Mouse (Mus musculus): ENCODE measurements at regions not wholly inside any gene's neighbourhood (a gene's known extent, or its start where the extent isn't known, plus 50 kb on each side); places are given as distances from the start of the nearest gene placed in this dataset.

- ATAC-seq (ENCODE audit: poor library complexity, severe bottlenecking), result no peak
Observed at GRCm38 (mm10) chr2:9780159-9780558, 100.9 kb upstream of the 4930412O13Rik start.

GRCm38 (mm10) chr2:9782698-9783097, 98.4 kb upstream of the 4930412O13Rik start:
- no peak for ATAC-seq (ENCODE audit: poor library complexity, severe bottlenecking)

DNA sequence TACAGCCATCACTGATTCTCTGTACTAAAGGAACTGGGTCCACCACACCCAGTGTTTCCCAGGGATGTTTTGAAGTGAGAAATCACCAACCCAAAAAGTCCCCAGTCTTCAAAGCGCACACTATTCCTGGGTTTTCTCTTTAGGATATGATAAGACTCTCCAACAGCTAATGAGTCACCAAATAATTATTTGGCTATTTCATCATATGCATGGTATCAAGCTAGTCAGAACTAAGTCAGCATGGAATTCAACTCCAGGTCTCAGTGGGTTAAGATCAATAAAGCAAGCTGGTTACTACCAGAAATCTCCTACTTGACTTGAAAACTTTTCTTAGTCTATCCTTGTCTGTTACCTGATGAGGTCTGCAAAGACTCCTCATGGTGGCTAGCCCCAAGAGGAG, 89.1 kb upstream of the 4930412O13Rik start:
- ATAC-seq (ENCODE audit: poor library complexity, severe bottlenecking), result no peak

GRCm38 (mm10) chr2:9792381-9792780, 88.7 kb upstream of the 4930412O13Rik start:
- no peak for ATAC-seq (ENCODE audit: poor library complexity, severe bottlenecking)

GRCm38 (mm10) chr2:9795401-9795800, 85.7 kb upstream of the 4930412O13Rik start:
- ATAC-seq (ENCODE audit: poor library complexity, severe bottlenecking), result no peak

GRCm38 (mm10) chr2:9801484-9801883, 79.6 kb upstream of the 4930412O13Rik start:
- peak; percentile 92 for ATAC-seq (ENCODE audit: poor library complexity, severe bottlenecking)

- ATAC-seq (ENCODE audit: poor library complexity, severe bottlenecking), result no peak
Observed at GRCm38 (mm10) chr2:9804306-9804705, 76.7 kb upstream of the 4930412O13Rik start.

DNA sequence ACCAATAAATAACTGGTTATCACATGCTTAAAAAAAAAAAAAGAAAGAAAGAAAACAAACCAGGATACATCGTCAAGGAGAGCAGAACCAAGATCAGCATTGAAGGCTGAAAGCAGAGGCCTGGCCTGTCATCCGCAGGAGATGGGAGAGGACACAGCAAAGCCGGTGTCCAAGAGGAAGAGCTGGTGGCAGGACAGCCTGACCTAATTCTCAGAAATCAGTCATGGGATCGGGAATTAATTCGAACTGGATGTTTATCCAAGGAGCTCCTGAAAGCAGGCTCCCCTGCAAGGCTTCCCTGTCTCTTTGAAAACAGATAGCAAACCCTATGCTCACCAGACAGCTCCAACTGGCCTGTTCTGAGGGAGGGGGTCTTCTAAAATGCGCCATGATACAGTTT, 75.5 kb upstream of the 4930412O13Rik start:
- no peak for ATAC-seq (ENCODE audit: poor library complexity, severe bottlenecking)
